Mouse (Mus musculus): ENCODE measurements around the gene Dtd1. TPM values are rescaled to one million over a fixed set of nuclear protein-coding genes. Genes with fewer than 3 reads are reported as not detected.

Dtd1 gene
- polyA plus RNA-seq, 1 experiment, result 10.5 TPM

GRCm38 (mm10) chr2:144672397-144672796 lies 72.7 kb downstream of the Dtd1 start:
- no peaks in the 10 kb centered on the region for H3K36me3 ChIP-seq (ENCODE audit: control insufficient read depth, insufficient read depth)
- no peaks in the 10 kb centered on the region for H3K79me2 ChIP-seq (ENCODE audit: control insufficient read depth, insufficient read depth)
- TF ChIP-seq TCF3 (IDR thresholded peaks at IDR 0.05; ENCODE audit: insufficient read length, low read depth) (no peak), POLR2AphosphoS2 (IDR thresholded peaks at IDR 0.05; ENCODE audit: insufficient read length, low read depth) (no peak), USF1 (IDR thresholded peaks at IDR 0.05; ENCODE audit: low read depth) (no peak), MAX (IDR thresholded peaks at IDR 0.05; ENCODE audit: low read depth) (no peak), E2F4 (IDR thresholded peaks at IDR 0.05; ENCODE audit: insufficient read depth) (no peak), POLR2A (IDR thresholded peaks at IDR 0.05; ENCODE audit: insufficient read length, low read depth) (no peak), MYOD1 (IDR thresholded peaks at IDR 0.05; ENCODE audit: control insufficient read depth in 1 of 3, insufficient read length in 2 of 3, low read depth in 2 of 3) (no peak), MYOG (IDR thresholded peaks at IDR 0.05; ENCODE audit: control insufficient read depth in 1 of 3, insufficient read depth in 1 of 3, insufficient read length in 2 of 3, low read depth in 2 of 3) (no peak), CEBPB (IDR thresholded peaks at IDR 0.05; ENCODE audit: insufficient read depth, poor library complexity, severe bottlenecking) (no peak), TCF12 (IDR thresholded peaks at IDR 0.05; ENCODE audit: insufficient read depth, poor library complexity, severe bottlenecking) (no peak), SRF (IDR thresholded peaks at IDR 0.05; ENCODE audit: control insufficient read depth, insufficient read length, low read depth) (no peak)
- no peak overlapping the region for H3ac ChIP-seq (ENCODE audit: control insufficient read depth, insufficient read length)
- no peaks in the 10 kb centered on the region for H3K27me3 ChIP-seq (ENCODE audit: control insufficient read depth, insufficient read depth, insufficient read length)
- H3K4me2 ChIP-seq (ENCODE audit: low read depth), result no peak overlapping the region
- no peak overlapping the region for H3K4me3 ChIP-seq

- Histone ChIP-seq H3K36me3 (ENCODE audit: control insufficient read depth, insufficient read depth) (no peaks in the 10 kb centered on the region), H3K27me3 (ENCODE audit: control insufficient read depth, insufficient read depth, insufficient read length) (no peaks in the 10 kb centered on the region), H3K79me2 (ENCODE audit: control insufficient read depth, insufficient read depth) (no peaks in the 10 kb centered on the region), H3K4me3 (no peak overlapping the region), H3K4me2 (ENCODE audit: low read depth) (no peak overlapping the region), H3ac (ENCODE audit: control insufficient read depth, insufficient read length) (no peak overlapping the region)
- TF ChIP-seq MYOG (IDR thresholded peaks at IDR 0.05; ENCODE audit: control insufficient read depth in 1 of 3, insufficient read depth in 1 of 3, insufficient read length in 2 of 3, low read depth in 2 of 3) (no peak), TCF3 (IDR thresholded peaks at IDR 0.05; ENCODE audit: insufficient read length, low read depth) (no peak), MYOD1 (IDR thresholded peaks at IDR 0.05; ENCODE audit: control insufficient read depth in 1 of 3, insufficient read length in 2 of 3, low read depth in 2 of 3) (no peak)
Measured at GRCm38 (mm10) chr2:144676546-144677228, 77.0 kb downstream of the Dtd1 start.

- no peaks in the 10 kb centered on the region for H3K79me2 ChIP-seq (ENCODE audit: control insufficient read depth, insufficient read depth)
- no peaks in the 10 kb centered on the region for H3K36me3 ChIP-seq (ENCODE audit: control insufficient read depth, insufficient read depth)
- TF ChIP-seq SRF (IDR thresholded peaks at IDR 0.05; ENCODE audit: control insufficient read depth, insufficient read length, low read depth), result no peak
- TF ChIP-seq TCF3 (IDR thresholded peaks at IDR 0.05; ENCODE audit: insufficient read length, low read depth), result no peak
- no peak for TF ChIP-seq E2F4 (IDR thresholded peaks at IDR 0.05; ENCODE audit: insufficient read depth)
- no peak for TF ChIP-seq REST (IDR thresholded peaks at IDR 0.05; ENCODE audit: insufficient read depth, insufficient read length)
- no peak for TF ChIP-seq POLR2AphosphoS2 (IDR thresholded peaks at IDR 0.05; ENCODE audit: insufficient read length, low read depth)
- TF ChIP-seq POLR2A (IDR thresholded peaks at IDR 0.05; ENCODE audit: insufficient read length, low read depth), result no peak
- TF ChIP-seq MYOG (IDR thresholded peaks at IDR 0.05; ENCODE audit: control insufficient read depth in 1 of 3, insufficient read depth in 1 of 3, insufficient read length in 2 of 3, low read depth in 2 of 3), result no peak
- TF ChIP-seq MYOD1 (IDR thresholded peaks at IDR 0.05; ENCODE audit: control insufficient read depth in 1 of 3, insufficient read length in 2 of 3, low read depth in 2 of 3), result no peak
- TF ChIP-seq CEBPB (IDR thresholded peaks at IDR 0.05; ENCODE audit: insufficient read depth, poor library complexity, severe bottlenecking), result no peak
- no peaks in the 10 kb centered on the region for H3K27me3 ChIP-seq (ENCODE audit: control insufficient read depth, insufficient read depth, insufficient read length)
- no peak overlapping the region for H3K4me2 ChIP-seq (ENCODE audit: low read depth)
- H3ac ChIP-seq (ENCODE audit: control insufficient read depth, insufficient read length), result no peak overlapping the region
- no peak overlapping the region for H3K4me3 ChIP-seq
Measured at GRCm38 (mm10) chr2:144677229-144677571, 77.5 kb downstream of the Dtd1 start.

- TF ChIP-seq REST (IDR thresholded peaks at IDR 0.05; ENCODE audit: insufficient read depth, insufficient read length) (no peak), MYOD1 (IDR thresholded peaks at IDR 0.05; ENCODE audit: control insufficient read depth in 1 of 3, insufficient read length in 2 of 3, low read depth in 2 of 3) (no peak), TCF12 (IDR thresholded peaks at IDR 0.05; ENCODE audit: insufficient read depth, poor library complexity, severe bottlenecking) (no peak), CEBPB (IDR thresholded peaks at IDR 0.05; ENCODE audit: insufficient read depth, poor library complexity, severe bottlenecking) (no peak), E2F4 (IDR thresholded peaks at IDR 0.05; ENCODE audit: insufficient read depth) (no peak), POLR2A (IDR thresholded peaks at IDR 0.05; ENCODE audit: insufficient read length, low read depth) (no peak), SRF (IDR thresholded peaks at IDR 0.05; ENCODE audit: control insufficient read depth, insufficient read length, low read depth) (no peak), MYOG (IDR thresholded peaks at IDR 0.05; ENCODE audit: control insufficient read depth in 1 of 3, insufficient read depth in 1 of 3, insufficient read length in 2 of 3, low read depth in 2 of 3) (no peak), MAX (IDR thresholded peaks at IDR 0.05; ENCODE audit: low read depth) (no peak), POLR2AphosphoS2 (IDR thresholded peaks at IDR 0.05; ENCODE audit: insufficient read length, low read depth) (no peak), USF1 (IDR thresholded peaks at IDR 0.05; ENCODE audit: low read depth) (no peak), TCF3 (IDR thresholded peaks at IDR 0.05; ENCODE audit: insufficient read length, low read depth) (no peak)
- no peak overlapping the region for H3K4me2 ChIP-seq (ENCODE audit: low read depth)
- no peaks in the 10 kb centered on the region for H3K36me3 ChIP-seq (ENCODE audit: control insufficient read depth, insufficient read depth)
- no peaks in the 10 kb centered on the region for H3K27me3 ChIP-seq (ENCODE audit: control insufficient read depth, insufficient read depth, insufficient read length)
- no peak overlapping the region for H3K4me3 ChIP-seq
- H3ac ChIP-seq (ENCODE audit: control insufficient read depth, insufficient read length), result no peak overlapping the region
- H3K79me2 ChIP-seq (ENCODE audit: control insufficient read depth, insufficient read depth), result no peaks in the 10 kb centered on the region
Measured at GRCm38 (mm10) chr2:144678779-144679178, 79.1 kb downstream of the Dtd1 start.

GRCm38 (mm10) chr2:144679394-144679793 lies 79.7 kb downstream of the Dtd1 start:
- H3K27me3 ChIP-seq (ENCODE audit: control insufficient read depth, insufficient read depth, insufficient read length), result no peaks in the 10 kb centered on the region

More at GRCm38 (mm10) chr2:144679394-144679793, 79.7 kb downstream of the Dtd1 start:
- H3K36me3 ChIP-seq (ENCODE audit: control insufficient read depth, insufficient read depth), result no peaks in the 10 kb centered on the region
- H3K4me2 ChIP-seq (ENCODE audit: low read depth), result no peak overlapping the region
- H3K79me2 ChIP-seq (ENCODE audit: control insufficient read depth, insufficient read depth), result no peaks in the 10 kb centered on the region
- H3K4me3 ChIP-seq, result no peak overlapping the region
- H3ac ChIP-seq (ENCODE audit: control insufficient read depth, insufficient read length), result no peak overlapping the region
- TF ChIP-seq USF1 (IDR thresholded peaks at IDR 0.05; ENCODE audit: low read depth) (no peak), POLR2AphosphoS2 (IDR thresholded peaks at IDR 0.05; ENCODE audit: insufficient read length, low read depth) (no peak), MAX (IDR thresholded peaks at IDR 0.05; ENCODE audit: low read depth) (no peak), TCF3 (IDR thresholded peaks at IDR 0.05; ENCODE audit: insufficient read length, low read depth) (no peak), MYOD1 (IDR thresholded peaks at IDR 0.05; ENCODE audit: control insufficient read depth in 1 of 3, insufficient read length in 2 of 3, low read depth in 2 of 3) (no peak), TCF12 (IDR thresholded peaks at IDR 0.05; ENCODE audit: insufficient read depth, poor library complexity, severe bottlenecking) (no peak), MYOG (IDR thresholded peaks at IDR 0.05; ENCODE audit: control insufficient read depth in 1 of 3, insufficient read depth in 1 of 3, insufficient read length in 2 of 3, low read depth in 2 of 3) (no peak), E2F4 (IDR thresholded peaks at IDR 0.05; ENCODE audit: insufficient read depth) (no peak), CEBPB (IDR thresholded peaks at IDR 0.05; ENCODE audit: insufficient read depth, poor library complexity, severe bottlenecking) (no peak), POLR2A (IDR thresholded peaks at IDR 0.05; ENCODE audit: insufficient read length, low read depth) (no peak), SRF (IDR thresholded peaks at IDR 0.05; ENCODE audit: control insufficient read depth, insufficient read length, low read depth) (no peak), REST (IDR thresholded peaks at IDR 0.05; ENCODE audit: insufficient read depth, insufficient read length) (no peak)
